Mouse (Mus musculus) C2C12 (cell line): ENCODE measurements around the gene Rpgrip1. TPM values are rescaled to one million over a fixed set of nuclear protein-coding genes. Genes with fewer than 3 reads are reported as not detected.

Source experiments
- H3K27me3 ChIP-seq: one replicate; pipeline ENCODE4 v1.6.1; 2011; ENCODE audit not compliant: control insufficient read depth, insufficient read depth, insufficient read length
- H3K36me3 ChIP-seq: one replicate; pipeline ENCODE4 v1.6.1; 2011; ENCODE audit not compliant: control insufficient read depth, insufficient read depth
- H3K4me3 ChIP-seq: one replicate; pipeline ENCODE4 v1.5.1; 2011; ENCODE audit warnings: mild to moderate bottlenecking, control low read depth; ENCODE audit not compliant: poor library complexity, insufficient read depth, severe bottlenecking
- H3K79me2 ChIP-seq: one replicate; pipeline ENCODE4 v1.6.1; 2011; ENCODE audit not compliant: control insufficient read depth, insufficient read depth
- H3K79me3 ChIP-seq: one replicate; pipeline ENCODE4 v1.6.1; 2011; ENCODE audit warnings: low read depth, control low read depth
- H3ac ChIP-seq: one replicate; pipeline ENCODE3; 2011; ENCODE audit warnings: low read depth; ENCODE audit not compliant: control insufficient read depth, insufficient read length
- CEBPB ChIP-seq: IDR thresholded peaks from one replicate; pipeline ENCODE4 v1.6.1; 2011; ENCODE audit warnings: low read depth, mild to moderate bottlenecking, control low read depth, moderate library complexity
- CTCF ChIP-seq: IDR thresholded peaks from one replicate; pipeline ENCODE4 v1.5.1; 2011; ENCODE audit not compliant: control insufficient read depth, insufficient read depth, insufficient read length
- FOSL1 ChIP-seq: IDR thresholded peaks from one replicate; pipeline ENCODE4 v1.8.0; 2011; ENCODE audit warnings: mild to moderate bottlenecking, low read length; ENCODE audit not compliant: poor library complexity, insufficient read depth, severe bottlenecking
- MAX ChIP-seq: IDR thresholded peaks from one replicate; pipeline ENCODE4 v1.6.1; 2011; ENCODE audit warnings: mild to moderate bottlenecking, control low read depth
- MYOD1 ChIP-seq: IDR thresholded peaks from one replicate; pipeline ENCODE4 v1.6.1; 2011; ENCODE audit warnings: low read depth; ENCODE audit not compliant: control insufficient read depth, insufficient read length
- MYOG ChIP-seq: IDR thresholded peaks from one replicate; pipeline ENCODE4 v1.6.1; 2011; ENCODE audit not compliant: control insufficient read depth, insufficient read length; ENCODE audit errors: extremely low read depth
- USF1 ChIP-seq: IDR thresholded peaks from one replicate; pipeline ENCODE4 v1.6.1; 2011; ENCODE audit warnings: low read depth, mild to moderate bottlenecking, control low read depth, moderate library complexity
- polyA plus RNA-seq: library from polyadenylated mRNA; unstranded; fragments of >200 nt; fragmentation: generic; extraction: Trizol; gene quantifications from one replicate; pipeline ENCODE4 v1.2.1, GENCODE M21; 2012; ENCODE audit warnings: missing spikeins

Gene Rpgrip1
- polyA plus RNA-seq, 1 experiment: 2.4 TPM

- peak within 1 kb of the TSS; percentile 87 for H3K4me3 ChIP-seq
- peaks cover 68% of the 10 kb centered on the region for H3K79me2 ChIP-seq
- no peak for TF ChIP-seq MYOG
- TF ChIP-seq MAX: peak; percentile 79
- TF ChIP-seq CTCF: no peak
- no peak for TF ChIP-seq FOSL1
- no peak for TF ChIP-seq MYOD1
- peak; percentile 95 for TF ChIP-seq USF1
- no peak for TF ChIP-seq CEBPB
- peaks cover 45% of the 10 kb centered on the region for H3K79me3 ChIP-seq
- H3K27me3 ChIP-seq: no peaks in the 10 kb centered on the region
- peaks cover 38% of the 10 kb centered on the region for H3K36me3 ChIP-seq
- peak within 1 kb of the TSS; percentile 94 for H3ac ChIP-seq
Observed at GRCm38 (mm10) chr14:52197156-52197878, 86.8 kb downstream of the Rpgrip1 start, which contains the start of gene Supt16. TSS of gene Supt16 (minus strand) at chr14:52197416.

DNA sequence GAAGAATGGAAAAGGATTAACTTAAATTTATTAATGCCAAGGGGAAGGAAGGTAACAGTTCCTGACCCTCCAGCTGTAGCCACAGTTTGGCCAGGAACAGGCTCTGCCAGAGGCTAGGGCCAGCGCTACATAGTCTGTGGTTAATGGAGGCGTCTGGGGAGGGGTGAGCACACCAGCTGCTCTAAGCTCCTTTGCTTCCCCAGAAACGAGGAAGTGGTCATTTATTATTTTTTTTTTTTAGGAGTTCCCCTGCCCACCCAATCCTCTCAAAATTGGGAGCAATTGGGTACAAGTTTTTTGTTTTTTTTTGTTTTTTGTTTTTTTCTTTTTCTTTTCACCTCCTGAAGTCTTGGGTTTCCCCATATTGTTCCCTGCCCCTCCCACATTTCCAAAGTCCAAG lies 87.6 kb downstream of the Rpgrip1 start:
- TF ChIP-seq MAX: no peak
- TF ChIP-seq FOSL1: no peak
- no peak for TF ChIP-seq MYOD1
- TF ChIP-seq USF1: no peak
- TF ChIP-seq MYOG: no peak
- no peak for TF ChIP-seq CEBPB
- no peak for TF ChIP-seq CTCF
- H3K79me3 ChIP-seq: peaks cover 36% of the 10 kb centered on the region
- peaks cover 60% of the 10 kb centered on the region for H3K79me2 ChIP-seq
- H3ac ChIP-seq: peak overlapping the region; percentile 45
- peak overlapping the region; percentile 87 for H3K4me3 ChIP-seq
- H3K27me3 ChIP-seq: no peaks in the 10 kb centered on the region
- H3K36me3 ChIP-seq: peaks cover 45% of the 10 kb centered on the region

DNA sequence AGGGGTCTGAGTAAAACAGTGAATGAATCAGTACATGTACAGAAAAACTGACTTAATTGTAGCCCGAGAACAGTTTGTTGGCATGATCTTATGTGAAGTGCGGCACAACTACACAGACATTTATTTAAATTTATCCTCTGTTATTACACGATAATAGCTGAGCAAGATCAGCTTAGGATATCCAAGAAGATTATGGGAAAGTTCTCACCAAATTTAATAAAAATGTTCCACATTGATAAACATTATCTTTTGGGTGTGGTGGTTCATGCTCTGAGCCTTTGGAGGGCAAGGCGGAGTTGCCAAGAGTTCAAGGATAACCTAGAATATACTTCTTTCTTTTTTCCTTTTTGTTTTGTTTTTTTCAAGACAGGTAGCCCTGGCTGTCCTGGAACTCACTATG lies 88.9 kb downstream of the Rpgrip1 start:
- H3K27me3 ChIP-seq: no peaks in the 10 kb centered on the region
- H3K4me3 ChIP-seq: no peak overlapping the region
- peaks cover 56% of the 10 kb centered on the region for H3K36me3 ChIP-seq
- TF ChIP-seq MAX: no peak
- no peak for TF ChIP-seq MYOD1
- TF ChIP-seq CEBPB: no peak
- no peak for TF ChIP-seq MYOG
- TF ChIP-seq USF1: no peak
- no peak for TF ChIP-seq CTCF
- no peak for TF ChIP-seq FOSL1
- H3ac ChIP-seq: no peak overlapping the region
- peaks cover 25% of the 10 kb centered on the region for H3K79me3 ChIP-seq
- H3K79me2 ChIP-seq: peaks cover 47% of the 10 kb centered on the region

Other genes starting within 250 kb of the Rpgrip1 start
- 20.1 TPM for gene Mettl17, start 225.9 kb upstream of the Rpgrip1 start, polyA plus RNA-seq
- gene Slc39a2, start 217.8 kb upstream of the Rpgrip1 start, polyA plus RNA-seq: 0.08 TPM
- 24.7 TPM for gene Ndrg2, start 196.5 kb upstream of the Rpgrip1 start, polyA plus RNA-seq
- not detected for gene Tppp2, start 192.3 kb upstream of the Rpgrip1 start, polyA plus RNA-seq
- not detected for gene Rnase13, start 187.9 kb upstream of the Rpgrip1 start, polyA plus RNA-seq
- 55.6 TPM for gene Arhgef40, start 126.0 kb upstream of the Rpgrip1 start, polyA plus RNA-seq
- gene Tmem253, start 95.0 kb upstream of the Rpgrip1 start, polyA plus RNA-seq: 0.46 TPM
- gene Zfp219, start 90.0 kb upstream of the Rpgrip1 start, polyA plus RNA-seq: 17.6 TPM
- not detected for gene Olfr221, start 68.2 kb upstream of the Rpgrip1 start, polyA plus RNA-seq
- gene Hnrnpc, start 6.7 kb upstream of the Rpgrip1 start, polyA plus RNA-seq: 231 TPM
- 25.3 TPM for gene Supt16, start 86.7 kb downstream of the Rpgrip1 start, polyA plus RNA-seq
- gene Chd8, start 147.1 kb downstream of the Rpgrip1 start, polyA plus RNA-seq: 23.0 TPM
- gene Tox4, start 168.4 kb downstream of the Rpgrip1 start, polyA plus RNA-seq: 18.3 TPM
- 5.5 TPM for gene Rab2b, start 168.8 kb downstream of the Rpgrip1 start, polyA plus RNA-seq
- gene Mettl3, start 194.4 kb downstream of the Rpgrip1 start, polyA plus RNA-seq: 33.3 TPM
- 6.7 TPM for gene Sall2, start 218.1 kb downstream of the Rpgrip1 start, polyA plus RNA-seq
- gene Olfr1513, start 245.7 kb downstream of the Rpgrip1 start, polyA plus RNA-seq: not detected